Mouse (Mus musculus) spleen, adult 12 weeks (tissue): ENCODE data around the gene Nfatc4.
A peak's percentile ranks its signal among the peaks of the same experiment; 100 is the strongest.

Experiments used
- DNase-seq: peaks from one replicate; pipeline ENCODE4 v3.0.0; 2022; ENCODE audit warnings: low spot score

Nfatc4 gene

DNA sequence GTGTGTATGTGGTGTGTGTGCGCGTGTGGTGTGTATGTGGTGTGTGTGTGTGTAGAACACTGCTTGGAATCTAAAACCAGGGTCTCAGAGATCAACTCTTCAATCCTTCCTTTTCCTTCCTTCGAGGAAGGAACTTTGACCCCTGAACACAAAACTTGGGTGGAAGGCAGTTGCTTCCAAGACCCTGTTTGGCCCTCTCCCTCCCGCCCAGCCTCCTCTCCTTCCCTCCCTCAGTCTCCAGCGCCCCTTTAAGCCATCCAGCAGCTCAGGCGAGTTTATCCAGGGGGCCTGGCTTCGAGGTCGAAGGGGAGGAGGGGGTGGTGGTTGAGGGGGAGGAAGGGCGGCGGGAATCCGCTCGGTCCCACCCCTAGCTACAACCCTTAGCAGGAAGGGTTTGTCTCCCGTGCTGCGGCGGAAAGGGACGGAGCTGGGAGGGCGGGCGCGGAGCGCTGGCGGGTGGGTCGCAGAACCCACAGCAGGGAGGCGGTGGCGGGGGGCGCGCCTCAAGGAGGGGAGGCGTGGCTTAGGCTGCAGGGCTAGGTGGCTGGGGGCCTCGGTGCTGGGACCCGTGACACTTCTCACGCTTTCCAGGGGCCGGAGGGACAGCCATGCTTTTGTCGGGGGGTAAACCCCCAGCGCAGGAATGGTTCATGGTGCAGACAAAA lies 30.8 kb downstream of the Nfatc4 start, which contains the start of gene Nynrin:
TSS of gene Nynrin (plus strand) at position 390 of the 665 bp plus-strand sequence.
- no peak for DNase-seq

DNA sequence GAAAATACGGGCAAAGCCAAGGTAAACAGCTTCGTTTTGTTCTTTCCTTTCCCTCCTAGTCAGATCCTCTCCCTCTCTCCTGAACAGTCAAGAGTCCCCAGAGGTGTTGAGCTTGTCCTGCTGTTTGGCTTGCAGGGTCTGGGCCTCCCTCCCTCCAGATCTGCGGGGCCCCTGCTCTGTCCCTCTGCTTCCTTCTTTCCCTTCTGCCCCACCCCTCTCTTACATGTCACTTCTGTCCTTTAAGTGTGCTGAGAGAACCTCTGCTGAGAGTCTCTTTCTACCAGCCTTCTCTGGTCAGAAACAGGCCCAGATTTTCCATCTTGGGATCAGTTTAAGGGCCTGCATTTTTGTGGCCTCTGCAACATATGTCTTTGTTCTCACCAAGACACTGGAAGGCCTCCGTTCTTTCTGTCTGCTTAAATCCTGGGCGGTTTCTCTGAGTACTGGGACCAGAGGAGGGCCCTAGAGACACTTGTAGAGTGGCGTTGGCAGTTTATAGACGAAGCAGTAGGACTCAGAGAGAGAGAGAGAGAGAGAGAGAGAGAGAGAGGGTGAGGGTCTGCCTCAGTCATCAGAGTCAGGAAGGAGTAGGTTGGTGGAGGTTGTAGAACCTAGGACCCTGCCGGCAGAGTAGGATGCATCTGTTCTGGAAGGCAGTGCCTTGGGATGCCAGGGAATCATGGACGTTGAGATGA lies 31.6 kb downstream of the Nfatc4 start:
- DNase-seq, result no peak

DNA sequence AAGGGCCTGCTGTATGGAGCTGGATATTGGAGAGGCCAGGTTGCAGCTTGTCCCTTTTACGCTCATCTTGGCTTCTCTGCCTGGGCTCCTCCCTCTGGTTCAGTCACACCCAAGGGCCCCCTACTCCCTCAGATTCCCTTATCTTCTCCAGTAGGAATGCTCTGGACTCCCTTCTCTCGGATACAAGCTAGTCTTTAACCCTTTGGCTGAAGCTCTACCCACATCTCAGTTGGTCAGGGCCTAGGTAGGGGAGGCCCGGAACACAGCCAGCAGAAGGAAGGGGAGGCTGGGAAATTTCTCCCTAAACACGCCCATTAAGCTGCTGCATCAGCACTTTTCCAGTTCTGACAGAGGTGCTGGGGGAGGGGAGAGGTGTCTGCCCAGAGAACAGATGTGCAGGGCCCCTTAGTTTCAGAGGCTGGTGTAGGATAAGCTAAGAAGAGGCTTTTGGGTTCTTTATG lies 32.2 kb downstream of the Nfatc4 start:
- no peak for DNase-seq

DNA sequence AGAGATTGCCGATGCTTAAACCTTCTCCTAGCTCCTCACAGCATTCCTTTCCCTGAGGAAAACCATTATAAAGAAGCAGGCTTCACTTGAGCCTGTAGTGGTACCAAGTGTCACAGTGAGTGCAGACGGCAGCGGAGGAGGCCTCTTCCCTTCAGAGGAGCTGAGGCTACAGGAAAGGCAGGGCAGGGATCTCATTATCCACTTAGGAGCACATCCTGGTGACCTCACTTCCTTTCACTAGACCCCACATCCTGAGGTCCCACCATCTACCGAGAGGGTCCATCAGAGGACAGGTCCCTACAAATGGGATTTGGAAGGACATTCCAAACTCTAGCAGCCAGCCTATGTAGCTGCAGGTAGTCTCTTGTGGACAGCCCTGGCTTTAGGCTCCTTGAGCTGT lies 34.6 kb downstream of the Nfatc4 start:
- DNase-seq, result no peak

GRCm38 (mm10) chr14:55862186-55862585 lies 39.2 kb downstream of the Nfatc4 start:
- no peak for DNase-seq

DNA sequence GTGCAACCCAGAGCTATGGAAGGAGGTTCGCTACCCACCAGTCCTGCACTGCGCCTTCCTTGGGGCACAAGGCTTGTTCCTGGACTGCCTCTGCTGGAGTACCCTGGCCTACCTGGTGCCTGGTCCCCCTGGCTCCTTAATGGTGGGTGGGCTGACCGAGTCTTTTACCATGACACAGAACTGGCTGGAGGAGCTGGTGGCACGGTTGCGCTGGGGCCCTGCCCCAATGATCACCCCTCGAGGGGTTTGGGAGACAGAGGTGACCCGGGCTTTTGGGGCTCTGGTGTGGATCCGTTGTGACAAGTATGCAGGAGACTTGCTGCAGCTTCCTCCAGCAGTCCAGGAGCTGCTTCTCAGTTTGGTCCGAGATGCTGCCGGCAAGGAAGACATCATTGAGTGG lies 40.0 kb downstream of the Nfatc4 start:
- DNase-seq, result no peak

GRCm38 (mm10) chr14:55863773-55864172 lies 40.8 kb downstream of the Nfatc4 start:
- DNase-seq, result no peak

GRCm38 (mm10) chr14:55866962-55867361 lies 44.0 kb downstream of the Nfatc4 start:
- no peak for DNase-seq

GRCm38 (mm10) chr14:55868230-55869026 lies 45.5 kb downstream of the Nfatc4 start:
- DNase-seq, result no peak

DNA sequence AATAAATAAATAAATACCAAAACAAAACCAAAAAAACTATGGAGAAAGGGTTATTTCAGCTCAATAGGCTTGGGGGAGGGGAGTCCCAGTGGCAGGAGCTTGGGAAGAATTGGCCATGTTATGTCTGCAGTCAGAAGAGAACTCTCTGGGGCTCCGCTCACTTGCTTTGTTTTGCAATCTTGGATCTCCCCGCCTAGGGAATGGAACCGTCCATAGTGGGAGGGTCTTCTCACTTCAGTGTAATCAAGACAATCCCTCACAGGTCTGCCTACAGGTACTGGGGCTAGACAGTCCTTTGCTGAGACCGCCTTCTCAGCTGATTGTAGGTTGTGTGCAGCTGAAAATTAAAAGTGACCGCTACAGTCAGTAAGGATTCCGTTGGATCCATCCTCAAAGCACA lies 46.6 kb downstream of the Nfatc4 start:
- no peak for DNase-seq

DNA sequence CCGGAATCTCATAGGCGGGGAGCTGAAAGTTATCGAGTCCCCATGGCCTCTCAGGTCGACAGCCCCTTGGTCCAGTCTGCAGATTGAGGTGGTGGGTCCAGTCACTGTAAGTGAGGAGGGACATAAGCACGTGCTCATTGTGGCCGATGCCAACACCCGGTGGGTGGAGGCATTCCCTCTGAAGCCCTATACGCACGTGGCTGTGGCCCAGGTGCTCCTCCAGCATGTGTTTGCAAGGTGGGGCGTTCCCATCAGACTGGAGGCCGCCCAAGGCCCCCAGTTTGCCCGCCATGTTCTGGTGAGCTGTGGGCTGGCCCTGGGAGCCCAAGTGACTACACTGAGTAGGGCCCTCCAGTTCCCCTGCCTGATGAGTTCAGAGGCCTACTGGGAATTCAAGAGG lies 49.1 kb downstream of the Nfatc4 start:
- DNase-seq, result no peak

- no peak for DNase-seq
Measured at GRCm38 (mm10) chr14:55872551-55872950, 49.6 kb downstream of the Nfatc4 start.

GRCm38 (mm10) chr14:55873242-55873713 lies 50.3 kb downstream of the Nfatc4 start:
- DNase-seq, result no peak

- DNase-seq, result peak; percentile 60
Measured at GRCm38 (mm10) chr14:55873714-55874683, 51.1 kb downstream of the Nfatc4 start.

- no peak for DNase-seq
Measured at GRCm38 (mm10) chr14:55877469-55878315, 54.7 kb downstream of the Nfatc4 start.

- no peak for DNase-seq
Measured at GRCm38 (mm10) chr14:55878316-55878940, 55.5 kb downstream of the Nfatc4 start.

DNA sequence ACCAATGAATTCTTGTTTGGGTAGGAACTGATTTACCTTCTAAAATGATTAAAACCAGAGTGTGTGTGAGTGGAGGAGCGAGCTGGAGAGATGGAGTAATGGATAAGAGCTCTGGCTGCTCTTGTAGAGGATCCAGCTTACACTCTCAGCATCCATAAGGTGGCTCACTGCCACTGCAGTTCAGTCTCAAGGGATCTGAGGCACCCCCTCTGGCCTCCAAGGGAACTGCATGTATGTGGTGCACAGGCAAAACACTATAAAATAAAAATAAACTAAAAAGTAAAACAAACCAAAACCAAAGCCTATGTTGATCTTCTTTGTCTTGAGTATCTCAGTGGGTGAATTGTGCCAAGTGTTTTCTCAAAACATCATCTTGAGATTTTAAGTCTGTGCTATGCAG lies 56.7 kb downstream of the Nfatc4 start:
- no peak for DNase-seq

DNA sequence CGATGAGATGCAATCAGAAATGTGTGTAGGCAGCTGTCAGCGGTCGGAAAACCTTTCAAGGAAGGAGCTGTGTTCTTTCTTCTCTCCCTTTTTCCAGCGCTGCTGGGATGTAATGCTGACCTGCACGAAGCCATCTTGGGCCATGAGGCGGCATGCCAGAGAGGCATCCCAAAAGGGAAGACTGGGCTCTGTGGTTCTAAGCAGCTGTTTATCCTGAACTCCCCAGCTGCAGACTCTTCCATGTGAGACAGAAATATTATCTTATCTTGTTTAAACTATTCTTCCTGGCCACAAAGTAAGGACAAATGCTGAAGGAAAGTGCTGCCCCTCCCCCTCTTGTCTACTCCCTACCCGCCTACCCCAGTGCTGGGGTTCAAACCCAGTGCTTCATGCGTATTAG lies 58.0 kb downstream of the Nfatc4 start:
- DNase-seq, result no peak

GRCm38 (mm10) chr14:55882171-55882641 lies 59.3 kb downstream of the Nfatc4 start:
- DNase-seq, result no peak

DNA sequence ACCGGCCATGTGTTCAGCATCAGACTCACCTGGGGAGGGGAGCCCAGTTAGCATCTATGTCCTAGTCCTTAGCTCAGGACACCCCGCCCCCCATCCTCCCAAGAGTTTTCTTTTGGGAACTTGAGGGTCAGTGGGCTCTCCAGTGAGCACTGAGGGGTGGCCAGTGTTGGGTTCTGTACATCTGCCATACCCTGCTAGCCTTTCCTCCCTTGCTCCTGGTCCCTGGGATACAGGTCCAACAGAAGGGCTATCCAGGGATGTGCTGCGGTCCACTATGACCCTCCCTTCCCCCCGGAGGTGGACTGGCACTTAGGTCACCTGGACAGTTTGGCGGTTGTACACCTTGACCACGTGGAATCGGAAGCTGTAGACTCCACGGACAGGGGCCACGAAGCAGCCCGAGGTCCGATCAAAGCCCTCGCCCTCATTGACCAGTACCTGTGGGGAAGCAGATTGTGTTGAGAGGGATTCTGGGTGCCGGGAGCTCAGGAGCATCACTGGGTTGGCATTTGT lies 60.3 kb downstream of the Nfatc4 start:
- no peak for DNase-seq
